Mouse (Mus musculus): ENCODE measurements around the gene Veph1. TPM values are rescaled to one million over a fixed set of nuclear protein-coding genes. Genes with fewer than 3 reads are reported as not detected.
A peak's percentile ranks its signal among the peaks of the same experiment; 100 is the strongest.

Gene Veph1
- polyA plus RNA-seq, 1 experiment from 2014 or later, result 3.0 TPM

GRCm38 (mm10) chr3:66165026-66165425, 131.6 kb downstream of the Veph1 start:
- H3K27ac ChIP-seq (replicated peaks; ENCODE audit: low read depth, low read length), result no peak overlapping the region
- H3K9ac ChIP-seq (ENCODE audit: low read depth, low read length), result no peak overlapping the region
- no peaks in the 10 kb centered on the region for H3K36me3 ChIP-seq (ENCODE audit: control insufficient read depth, insufficient read depth, low read length)
- peaks cover 13% of the 10 kb centered on the region for H3K4me1 ChIP-seq (ENCODE audit: control insufficient read depth, insufficient read depth, low read length)
- DNase-seq (ENCODE audit: low spot score) (no peak), ATAC-seq (ENCODE audit: low read depth) (no peak)
- H3K27me3 ChIP-seq (replicated peaks; ENCODE audit: control insufficient read depth, insufficient read depth, low read length), result no peaks in the 10 kb centered on the region
- no peak overlapping the region for H3K4me2 ChIP-seq (ENCODE audit: low read depth, low read length)
- H3K4me3 ChIP-seq (ENCODE audit: low read depth, low read length), result no peak overlapping the region
- 0 out of 2 replicates have a peak, but pooled peaks cover 3% of the 10 kb centered on the region for H3K9me3 ChIP-seq (ENCODE audit: control insufficient read depth, low read length)
- 74% methylated on average over 5 of the region's 5 CpGs for WGBS

GRCm38 (mm10) chr3:66164585-66164984, 132.1 kb downstream of the Veph1 start:
- no peak overlapping the region for H3K27ac ChIP-seq (replicated peaks; ENCODE audit: low read depth, low read length)
- 0 out of 2 replicates have a peak, but pooled peaks cover 3% of the 10 kb centered on the region for H3K9me3 ChIP-seq (ENCODE audit: control insufficient read depth, low read length)
- H3K4me2 ChIP-seq (ENCODE audit: low read depth, low read length), result no peak overlapping the region
- DNase-seq (ENCODE audit: low spot score), result no peak
- H3K27me3 ChIP-seq (replicated peaks; ENCODE audit: control insufficient read depth, insufficient read depth, low read length), result no peaks in the 10 kb centered on the region
- no peak for ATAC-seq (ENCODE audit: low read depth)
- no peak overlapping the region for H3K9ac ChIP-seq (ENCODE audit: low read depth, low read length)
- H3K36me3 ChIP-seq (ENCODE audit: control insufficient read depth, insufficient read depth, low read length), result no peaks in the 10 kb centered on the region
- WGBS, result 64% methylated on average over 3 of the region's 3 CpGs
- H3K4me1 ChIP-seq (ENCODE audit: control insufficient read depth, insufficient read depth, low read length), result peaks cover 13% of the 10 kb centered on the region
- H3K4me3 ChIP-seq (ENCODE audit: low read depth, low read length), result no peak overlapping the region

DNA sequence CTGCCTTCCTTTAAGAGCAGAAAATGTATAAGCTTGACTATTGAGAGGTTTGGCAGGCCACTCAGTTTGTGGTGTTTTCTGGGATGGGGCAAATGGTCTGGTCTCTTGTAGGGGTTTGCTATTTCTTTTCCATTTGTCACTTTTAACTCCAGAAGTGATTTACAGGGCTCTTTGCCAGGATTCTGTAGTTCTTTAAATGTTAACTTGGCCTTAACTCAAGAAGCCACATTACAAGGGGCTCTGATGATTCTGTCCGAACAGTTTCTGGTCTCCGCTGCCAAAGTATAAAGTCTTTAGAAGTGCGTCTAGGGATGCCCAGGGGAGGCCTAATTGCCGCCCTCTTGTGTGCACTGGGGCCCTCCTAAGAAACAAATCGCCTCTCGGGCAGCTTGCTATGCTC, 134.0 kb downstream of the Veph1 start:
- H3K27ac ChIP-seq (replicated peaks; ENCODE audit: low read depth, low read length), result 0 out of 2 replicates have a peak overlapping the region, but pooled peaks have one; percentile 18
- H3K36me3 ChIP-seq (ENCODE audit: control insufficient read depth, insufficient read depth, low read length), result no peaks in the 10 kb centered on the region
- H3K27me3 ChIP-seq (replicated peaks; ENCODE audit: control insufficient read depth, insufficient read depth, low read length), result no peaks in the 10 kb centered on the region
- H3K9ac ChIP-seq (ENCODE audit: low read depth, low read length), result no peak overlapping the region
- H3K4me1 ChIP-seq (ENCODE audit: control insufficient read depth, insufficient read depth, low read length), result peaks cover 10% of the 10 kb centered on the region
- no peaks in the 10 kb centered on the region for H3K9me3 ChIP-seq (ENCODE audit: control insufficient read depth, low read length)
- no peak for ATAC-seq (ENCODE audit: low read depth)
- 40% methylated on average over 6 of the region's 6 CpGs for WGBS
- H3K4me2 ChIP-seq (ENCODE audit: low read depth, low read length), result peak overlapping the region; percentile 13; the same call in 1 of the 2 replicates
- peak; percentile 86 for DNase-seq (ENCODE audit: low spot score)
- no peak overlapping the region for H3K4me3 ChIP-seq (ENCODE audit: low read depth, low read length)

GRCm38 (mm10) chr3:66157947-66158346, 138.7 kb downstream of the Veph1 start:
- 61% methylated on average over 8 of the region's 8 CpGs for WGBS
- Histone ChIP-seq H3K9me3 (ENCODE audit: control insufficient read depth, low read length) (no peaks in the 10 kb centered on the region), H3K4me2 (ENCODE audit: low read depth, low read length) (no peak overlapping the region), H3K9ac (ENCODE audit: low read depth, low read length) (no peak overlapping the region), H3K4me1 (ENCODE audit: control insufficient read depth, insufficient read depth, low read length) (peaks cover 2% of the 10 kb centered on the region), H3K27me3 (replicated peaks; ENCODE audit: control insufficient read depth, insufficient read depth, low read length) (no peaks in the 10 kb centered on the region), H3K4me3 (ENCODE audit: low read depth, low read length) (no peak overlapping the region), H3K27ac (replicated peaks; ENCODE audit: low read depth, low read length) (no peak overlapping the region), H3K36me3 (ENCODE audit: control insufficient read depth, insufficient read depth, low read length) (no peaks in the 10 kb centered on the region)
- no peak for ATAC-seq (ENCODE audit: low read depth)
- DNase-seq (ENCODE audit: low spot score), result no peak

DNA sequence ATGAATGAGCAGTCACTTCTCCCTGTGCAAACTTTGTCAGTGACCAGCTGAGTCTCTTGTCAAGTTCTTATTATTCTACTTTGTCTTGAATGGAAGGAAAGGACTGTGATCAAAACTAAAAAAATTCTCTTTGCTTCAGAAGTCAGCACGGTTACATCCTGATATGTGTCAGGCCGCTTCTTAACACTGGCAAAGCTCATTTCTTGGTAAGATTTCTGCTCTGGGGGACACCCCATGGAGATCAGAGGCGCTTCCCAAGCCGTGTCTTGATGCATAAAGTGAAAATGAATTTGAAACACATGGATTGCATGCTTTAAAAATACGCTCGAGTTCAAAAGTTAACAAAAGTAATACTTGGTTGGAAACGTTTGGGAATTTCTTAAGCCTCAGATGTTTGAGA, 159.0 kb downstream of the Veph1 start:
- Histone ChIP-seq H3K9ac (ENCODE audit: low read depth, low read length) (no peak overlapping the region), H3K4me1 (ENCODE audit: control insufficient read depth, insufficient read depth, low read length) (peaks cover 14% of the 10 kb centered on the region), H3K36me3 (ENCODE audit: control insufficient read depth, insufficient read depth, low read length) (no peaks in the 10 kb centered on the region), H3K27me3 (replicated peaks; ENCODE audit: control insufficient read depth, insufficient read depth, low read length) (no peaks in the 10 kb centered on the region), H3K4me2 (ENCODE audit: low read depth, low read length) (no peak overlapping the region), H3K9me3 (ENCODE audit: control insufficient read depth, low read length) (no peaks in the 10 kb centered on the region), H3K4me3 (ENCODE audit: low read depth, low read length) (no peak overlapping the region), H3K27ac (replicated peaks; ENCODE audit: low read depth, low read length) (no peak overlapping the region)
- no peak for ATAC-seq (ENCODE audit: low read depth)
- WGBS, result 38% methylated on average over 7 of the region's 7 CpGs
- peak; percentile 39 for DNase-seq (ENCODE audit: low spot score)

DNA sequence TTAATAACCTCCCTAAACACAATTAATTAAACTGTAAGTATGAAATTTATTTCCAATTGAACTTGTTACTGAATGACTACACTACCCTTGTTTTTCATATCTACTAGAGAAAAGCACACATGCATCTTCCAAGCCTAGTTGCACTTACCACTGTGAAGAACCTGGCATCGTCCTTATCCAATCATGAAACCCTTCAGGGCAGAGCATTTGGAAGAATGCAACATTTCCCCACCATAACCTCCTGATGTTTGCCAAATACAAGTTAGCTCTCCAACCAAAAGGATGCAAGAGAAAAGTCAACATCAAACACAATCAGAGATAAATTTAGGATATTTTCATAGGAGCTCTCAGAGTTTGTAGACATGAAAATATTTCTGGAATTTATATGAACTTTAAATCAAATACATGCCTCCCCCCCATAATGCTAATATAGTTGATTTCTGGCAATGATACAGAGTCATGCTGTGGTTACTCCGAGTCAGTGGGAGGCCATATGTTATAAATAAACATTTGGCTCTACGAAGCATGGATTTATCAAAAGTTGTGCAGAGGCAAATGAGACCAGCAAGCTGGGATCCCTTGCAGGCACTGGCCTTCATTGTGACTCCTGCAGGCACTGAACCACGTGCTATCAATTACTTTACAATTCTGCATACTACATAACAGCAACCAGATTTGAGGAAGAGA, 165.2 kb downstream of the Veph1 start:
- Histone ChIP-seq H3K9me3 (ENCODE audit: control insufficient read depth, low read length) (no peaks in the 10 kb centered on the region), H3K4me3 (ENCODE audit: low read depth, low read length) (no peak overlapping the region), H3K36me3 (ENCODE audit: control insufficient read depth, insufficient read depth, low read length) (no peaks in the 10 kb centered on the region), H3K27me3 (replicated peaks; ENCODE audit: control insufficient read depth, insufficient read depth, low read length) (no peaks in the 10 kb centered on the region), H3K9ac (ENCODE audit: low read depth, low read length) (no peak overlapping the region), H3K27ac (replicated peaks; ENCODE audit: low read depth, low read length) (no peak overlapping the region; the same call in 1 of the 2 replicates), H3K4me2 (ENCODE audit: low read depth, low read length) (no peak overlapping the region), H3K4me1 (ENCODE audit: control insufficient read depth, insufficient read depth, low read length) (peaks cover 20% of the 10 kb centered on the region)
- ATAC-seq (ENCODE audit: low read depth) (peak; percentile 60; the same call in 1 of the 2 replicates), DNase-seq (ENCODE audit: low spot score) (peak; percentile 91)
- WGBS, result 25% methylated on average over 4 of the region's 4 CpGs

DNA sequence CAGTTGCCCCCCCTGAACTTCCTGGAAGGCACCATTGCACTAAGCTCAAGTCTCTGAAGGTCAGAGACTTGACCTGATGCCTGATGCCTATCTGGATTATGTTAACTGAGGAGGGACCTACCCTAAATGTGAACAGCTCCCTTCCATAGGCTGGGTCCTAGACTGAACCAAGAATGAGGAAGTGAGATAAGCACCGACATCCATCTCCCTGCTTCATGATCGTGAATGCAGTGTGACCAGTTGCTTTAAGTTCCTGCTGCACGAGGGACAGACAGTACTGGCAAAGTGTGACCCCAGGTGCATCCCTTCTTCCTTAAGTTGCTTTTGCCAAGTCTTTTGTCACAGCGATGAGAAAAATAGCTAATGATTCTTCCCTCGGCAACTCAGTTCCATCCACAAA, 166.9 kb downstream of the Veph1 start:
- Histone ChIP-seq H3K4me2 (ENCODE audit: low read depth, low read length) (no peak overlapping the region), H3K4me1 (ENCODE audit: control insufficient read depth, insufficient read depth, low read length) (peaks cover 15% of the 10 kb centered on the region), H3K36me3 (ENCODE audit: control insufficient read depth, insufficient read depth, low read length) (no peaks in the 10 kb centered on the region), H3K27me3 (replicated peaks; ENCODE audit: control insufficient read depth, insufficient read depth, low read length) (no peaks in the 10 kb centered on the region), H3K27ac (replicated peaks; ENCODE audit: low read depth, low read length) (no peak overlapping the region), H3K9ac (ENCODE audit: low read depth, low read length) (no peak overlapping the region), H3K9me3 (ENCODE audit: control insufficient read depth, low read length) (no peaks in the 10 kb centered on the region), H3K4me3 (ENCODE audit: low read depth, low read length) (no peak overlapping the region)
- ATAC-seq (ENCODE audit: low read depth) (no peak), DNase-seq (ENCODE audit: low spot score) (no peak)
- 63% methylated on average over 5 of the region's 5 CpGs for WGBS

GRCm38 (mm10) chr3:66105493-66105892, 191.1 kb downstream of the Veph1 start:
- no peaks in the 10 kb centered on the region for H3K36me3 ChIP-seq (ENCODE audit: control insufficient read depth, insufficient read depth, low read length)
- no peak overlapping the region for H3K9ac ChIP-seq (ENCODE audit: low read depth, low read length)
- H3K27ac ChIP-seq (replicated peaks; ENCODE audit: low read depth, low read length), result 0 out of 2 replicates have a peak overlapping the region, but pooled peaks have one; percentile 28
- ATAC-seq (ENCODE audit: low read depth) (peak; percentile 55; the same call in 1 of the 2 replicates), DNase-seq (ENCODE audit: low spot score) (peak; percentile 72)
- no peaks in the 10 kb centered on the region for H3K27me3 ChIP-seq (replicated peaks; ENCODE audit: control insufficient read depth, insufficient read depth, low read length)
- 0 out of 2 replicates have a peak, but pooled peaks cover 5% of the 10 kb centered on the region for H3K9me3 ChIP-seq (ENCODE audit: control insufficient read depth, low read length)
- WGBS, result 10% methylated on average over 5 of the region's 5 CpGs
- H3K4me1 ChIP-seq (ENCODE audit: control insufficient read depth, insufficient read depth, low read length), result peaks cover 21% of the 10 kb centered on the region; the same call in 1 of the 2 replicates
- no peak overlapping the region for H3K4me2 ChIP-seq (ENCODE audit: low read depth, low read length)
- no peak overlapping the region for H3K4me3 ChIP-seq (ENCODE audit: low read depth, low read length)

DNA sequence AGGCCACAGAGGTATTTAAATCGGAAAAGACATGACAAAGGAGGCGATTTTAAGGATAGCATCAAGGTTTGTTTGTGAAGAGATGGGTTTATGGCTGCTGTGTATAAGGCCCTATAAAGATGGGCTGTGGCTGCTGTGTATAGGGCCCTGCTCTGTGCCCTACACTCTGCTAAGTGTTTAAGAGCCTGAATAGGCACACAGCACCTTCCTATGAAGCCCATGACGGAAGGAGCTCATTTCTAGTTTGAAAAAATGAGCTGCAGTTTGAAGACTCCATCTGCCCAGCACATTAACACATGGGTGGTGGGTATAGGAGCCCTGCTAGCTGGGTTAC, 194.1 kb downstream of the Veph1 start:
- H3K4me1 ChIP-seq (ENCODE audit: control insufficient read depth, insufficient read depth, low read length), result peaks cover 14% of the 10 kb centered on the region; the same call in 1 of the 2 replicates
- H3K9me3 ChIP-seq (ENCODE audit: control insufficient read depth, low read length), result 0 out of 2 replicates have a peak, but pooled peaks cover 5% of the 10 kb centered on the region
- H3K27me3 ChIP-seq (replicated peaks; ENCODE audit: control insufficient read depth, insufficient read depth, low read length), result no peaks in the 10 kb centered on the region
- no peaks in the 10 kb centered on the region for H3K36me3 ChIP-seq (ENCODE audit: control insufficient read depth, insufficient read depth, low read length)
- ATAC-seq (ENCODE audit: low read depth) (no peak), DNase-seq (ENCODE audit: low spot score) (no peak)
- no peak overlapping the region for H3K9ac ChIP-seq (ENCODE audit: low read depth, low read length)
- 88% methylated on average over 3 of the region's 3 CpGs for WGBS
- no peak overlapping the region for H3K4me2 ChIP-seq (ENCODE audit: low read depth, low read length)
- no peak overlapping the region for H3K4me3 ChIP-seq (ENCODE audit: low read depth, low read length)
- H3K27ac ChIP-seq (replicated peaks; ENCODE audit: low read depth, low read length), result no peak overlapping the region

Data from embryonic facial prominence, embryonic 14.5 days (tissue).